Mouse (Mus musculus) myocyte (in vitro differentiated cells): ENCODE measurements around the gene Atrnl1. TPM values are rescaled to one million over a fixed set of nuclear protein-coding genes. Genes with fewer than 3 reads are reported as not detected.

Experiments
- H3K27me3 ChIP-seq: one replicate; pipeline ENCODE4 v1.6.1; 2011; ENCODE audit not compliant: control insufficient read depth, insufficient read depth, insufficient read length
- H3K36me3 ChIP-seq: one replicate; pipeline ENCODE4 v1.6.1; 2011; ENCODE audit not compliant: control insufficient read depth, insufficient read depth
- H3K4me2 ChIP-seq: one replicate; pipeline ENCODE4 v1.6.1; 2011; ENCODE audit warnings: low read depth, control low read depth
- H3K4me3 ChIP-seq: one replicate; pipeline ENCODE4 v1.5.1; 2011; ENCODE audit warnings: mild to moderate bottlenecking, control low read depth, moderate library complexity
- H3K79me2 ChIP-seq: one replicate; pipeline ENCODE4 v1.6.1; 2011; ENCODE audit not compliant: control insufficient read depth, insufficient read depth
- H3ac ChIP-seq: one replicate; pipeline ENCODE4 v1.6.1; 2011; ENCODE audit not compliant: control insufficient read depth, insufficient read length
- CEBPB ChIP-seq: IDR thresholded peaks from 2 replicates; pipeline ENCODE4 v1.6.1; 2011; ENCODE audit warnings: mild to moderate bottlenecking, moderate library complexity; ENCODE audit not compliant: poor library complexity, insufficient read depth, severe bottlenecking
- E2F4 ChIP-seq: IDR thresholded peaks from one replicate; pipeline ENCODE4 v1.6.1; 2011; ENCODE audit warnings: mild to moderate bottlenecking, control low read depth, moderate library complexity; ENCODE audit not compliant: insufficient read depth
- MAX ChIP-seq: IDR thresholded peaks from one replicate; pipeline ENCODE4 v1.6.1; 2011; ENCODE audit warnings: low read depth, mild to moderate bottlenecking, control low read depth
- MYOD1 ChIP-seq, 3 experiments: IDR thresholded peaks; one replicate each; pipeline ENCODE4 v1.6.1; 2011; ENCODE audit warnings: control low read depth in 2 of 3, low read depth in 2 of 3, mild to moderate bottlenecking in 2 of 3, moderate library complexity in 1 of 3; ENCODE audit not compliant: insufficient read length in 2 of 3, control insufficient read depth in 1 of 3
- MYOG ChIP-seq, 3 experiments: IDR thresholded peaks; one replicate each; pipeline ENCODE4 v1.6.1; 2011; ENCODE audit warnings: control low read depth in 2 of 3, low read depth in 2 of 3, mild to moderate bottlenecking in 2 of 3; ENCODE audit not compliant: insufficient read length in 2 of 3, control insufficient read depth in 1 of 3, insufficient read depth in 1 of 3
- POLR2A ChIP-seq: IDR thresholded peaks from one replicate; pipeline ENCODE4 v1.6.1; 2011; ENCODE audit warnings: low read depth, mild to moderate bottlenecking, control low read depth, moderate library complexity; ENCODE audit not compliant: insufficient read length
- POLR2AphosphoS2 ChIP-seq: IDR thresholded peaks from one replicate; pipeline ENCODE4 v1.6.1; 2011; ENCODE audit warnings: low read depth, control low read depth; ENCODE audit not compliant: insufficient read length
- REST ChIP-seq: IDR thresholded peaks from one replicate; pipeline ENCODE4 v1.6.1; 2011; ENCODE audit warnings: mild to moderate bottlenecking, control low read depth, moderate library complexity; ENCODE audit not compliant: insufficient read depth, insufficient read length
- SRF ChIP-seq: IDR thresholded peaks from one replicate; pipeline ENCODE4 v1.6.1; 2011; ENCODE audit warnings: low read depth; ENCODE audit not compliant: control insufficient read depth, insufficient read length
- TCF12 ChIP-seq: IDR thresholded peaks from one replicate; pipeline ENCODE4 v1.6.1; 2011; ENCODE audit warnings: mild to moderate bottlenecking, control low read depth; ENCODE audit not compliant: poor library complexity, insufficient read depth, severe bottlenecking
- TCF3 ChIP-seq: IDR thresholded peaks from one replicate; pipeline ENCODE4 v1.6.1; 2011; ENCODE audit warnings: low read depth, control low read depth; ENCODE audit not compliant: insufficient read length
- USF1 ChIP-seq: IDR thresholded peaks from one replicate; pipeline ENCODE4 v1.6.1; 2011; ENCODE audit warnings: low read depth, mild to moderate bottlenecking, control low read depth, moderate library complexity
- polyA plus RNA-seq: library from polyadenylated mRNA; unstranded; fragments of >200 nt; fragmentation: generic; extraction: Trizol; gene quantifications from one replicate; pipeline ENCODE4 v1.2.1, GENCODE M21; 2012; ENCODE audit warnings: missing spikeins

The Atrnl1 gene
- polyA plus RNA-seq, 1 experiment: 5.4 TPM

DNA sequence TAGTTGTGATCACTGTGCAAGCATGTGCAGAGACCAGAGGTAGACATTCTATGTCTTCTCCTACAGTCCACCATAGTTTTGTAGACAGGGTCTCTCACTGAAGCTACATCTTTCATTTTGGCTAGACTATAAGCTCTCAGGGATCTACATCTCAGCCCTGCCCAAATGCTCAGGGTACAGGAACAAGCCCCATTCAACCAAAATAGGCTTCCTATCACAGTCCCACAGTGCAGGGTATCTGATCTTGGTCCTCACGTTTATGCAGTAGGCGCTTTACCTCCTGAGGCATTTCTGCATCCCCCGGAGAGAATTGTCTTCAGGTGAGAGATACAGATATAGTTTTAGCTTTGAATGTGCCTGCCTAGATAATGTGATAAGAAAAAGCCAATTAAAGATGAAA lies 346.5 kb downstream of the Atrnl1 start:
- H3K27me3 ChIP-seq: no peaks in the 10 kb centered on the region
- no peak overlapping the region for H3K4me3 ChIP-seq
- H3K36me3 ChIP-seq: no peaks in the 10 kb centered on the region
- no peak overlapping the region for H3K4me2 ChIP-seq
- H3ac ChIP-seq: no peak overlapping the region
- TF ChIP-seq SRF (no peak), MAX (no peak), REST (no peak)
- H3K79me2 ChIP-seq: no peaks in the 10 kb centered on the region

DNA sequence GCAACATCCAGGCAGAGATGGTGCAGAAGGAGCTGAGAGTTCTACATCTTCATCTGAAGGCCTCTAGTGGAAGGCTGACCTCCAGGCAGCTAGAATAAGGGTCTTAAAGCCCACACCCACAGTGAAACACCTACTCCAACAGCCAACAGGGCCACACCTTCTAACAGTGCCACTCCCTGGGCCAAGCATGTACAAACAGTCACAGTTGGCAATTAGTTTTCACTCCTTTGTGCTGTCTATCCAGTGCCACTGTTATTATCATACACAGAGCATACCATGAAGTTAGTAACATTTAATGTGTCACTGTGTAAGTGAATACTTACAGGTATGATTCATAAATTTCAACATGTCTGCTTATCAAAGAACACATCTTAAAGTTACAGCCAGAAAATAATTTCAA lies 347.3 kb downstream of the Atrnl1 start:
- Histone ChIP-seq H3ac (no peak overlapping the region), H3K4me2 (no peak overlapping the region), H3K27me3 (no peaks in the 10 kb centered on the region), H3K79me2 (no peaks in the 10 kb centered on the region), H3K36me3 (no peaks in the 10 kb centered on the region), H3K4me3 (no peak overlapping the region)
- TF ChIP-seq TCF3 (no peak), TCF12 (no peak), CEBPB (no peak), POLR2AphosphoS2 (no peak), USF1 (no peak), POLR2A (no peak), E2F4 (no peak), MYOD1 (IDR thresholded peaks at IDR 0.05; ENCODE audit: control insufficient read depth in 1 of 3, insufficient read length in 2 of 3, low read depth in 2 of 3) (no peak), MAX (no peak), SRF (no peak)

DNA sequence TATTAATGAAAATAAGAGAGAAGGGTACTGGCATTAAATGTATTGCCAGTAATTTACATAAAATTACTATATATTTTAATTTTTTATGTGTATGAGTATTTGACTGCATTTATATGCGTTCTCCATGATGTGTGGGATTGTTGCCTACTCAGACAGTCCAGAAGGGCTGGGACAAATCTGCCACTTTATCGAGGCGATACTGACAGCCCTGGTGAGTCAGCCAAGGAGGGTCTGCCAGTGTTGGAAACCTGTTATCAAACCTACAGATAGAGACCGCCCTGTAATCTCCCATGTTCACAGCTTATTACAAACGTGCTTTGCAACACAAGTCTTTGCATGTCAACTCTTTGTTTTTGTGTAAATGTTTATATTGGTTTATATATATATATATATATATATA lies 347.9 kb downstream of the Atrnl1 start:
- TF ChIP-seq TCF12 (no peak), POLR2A (no peak), TCF3 (no peak), E2F4 (no peak), REST (no peak), CEBPB (no peak), POLR2AphosphoS2 (no peak)
- Histone ChIP-seq H3K27me3 (no peaks in the 10 kb centered on the region), H3K4me3 (no peak overlapping the region), H3K79me2 (no peaks in the 10 kb centered on the region), H3K4me2 (no peak overlapping the region), H3K36me3 (no peaks in the 10 kb centered on the region), H3ac (no peak overlapping the region)

DNA sequence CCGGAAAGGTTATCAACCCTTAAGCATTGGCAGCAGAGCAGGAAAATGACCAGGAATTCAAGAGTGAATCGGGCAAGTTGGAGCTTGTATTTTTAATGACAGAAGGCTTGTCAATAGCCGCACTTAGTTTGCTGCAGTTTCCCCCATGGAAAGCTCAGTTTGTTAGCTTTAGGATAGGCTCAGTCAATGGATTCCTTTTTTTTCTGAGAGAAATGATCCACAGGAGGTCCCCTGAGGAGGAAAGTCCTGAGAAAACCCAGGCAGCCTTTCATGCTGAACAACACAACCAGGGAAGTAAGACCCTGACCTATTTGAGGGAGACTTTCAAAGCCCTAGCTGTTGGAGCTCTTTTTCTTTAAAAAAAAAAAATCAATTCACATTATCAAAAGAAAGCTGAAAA lies 350.5 kb downstream of the Atrnl1 start:
- no peak for TF ChIP-seq REST
- TF ChIP-seq TCF12: no peak
- no peak for TF ChIP-seq TCF3
- no peak for TF ChIP-seq USF1
- TF ChIP-seq SRF: no peak
- TF ChIP-seq POLR2AphosphoS2: no peak
- no peak for TF ChIP-seq MAX
- no peak for TF ChIP-seq MYOG (IDR thresholded peaks at IDR 0.05; ENCODE audit: control insufficient read depth in 1 of 3, insufficient read depth in 1 of 3, insufficient read length in 2 of 3, low read depth in 2 of 3)
- TF ChIP-seq CEBPB: no peak
- TF ChIP-seq POLR2A: no peak
- no peak for TF ChIP-seq MYOD1 (IDR thresholded peaks at IDR 0.05; ENCODE audit: control insufficient read depth in 1 of 3, insufficient read length in 2 of 3, low read depth in 2 of 3)
- TF ChIP-seq E2F4: no peak
- no peaks in the 10 kb centered on the region for H3K36me3 ChIP-seq
- no peak overlapping the region for H3K4me2 ChIP-seq
- H3K27me3 ChIP-seq: no peaks in the 10 kb centered on the region
- H3K79me2 ChIP-seq: no peaks in the 10 kb centered on the region
- no peak overlapping the region for H3K4me3 ChIP-seq
- no peak overlapping the region for H3ac ChIP-seq

DNA sequence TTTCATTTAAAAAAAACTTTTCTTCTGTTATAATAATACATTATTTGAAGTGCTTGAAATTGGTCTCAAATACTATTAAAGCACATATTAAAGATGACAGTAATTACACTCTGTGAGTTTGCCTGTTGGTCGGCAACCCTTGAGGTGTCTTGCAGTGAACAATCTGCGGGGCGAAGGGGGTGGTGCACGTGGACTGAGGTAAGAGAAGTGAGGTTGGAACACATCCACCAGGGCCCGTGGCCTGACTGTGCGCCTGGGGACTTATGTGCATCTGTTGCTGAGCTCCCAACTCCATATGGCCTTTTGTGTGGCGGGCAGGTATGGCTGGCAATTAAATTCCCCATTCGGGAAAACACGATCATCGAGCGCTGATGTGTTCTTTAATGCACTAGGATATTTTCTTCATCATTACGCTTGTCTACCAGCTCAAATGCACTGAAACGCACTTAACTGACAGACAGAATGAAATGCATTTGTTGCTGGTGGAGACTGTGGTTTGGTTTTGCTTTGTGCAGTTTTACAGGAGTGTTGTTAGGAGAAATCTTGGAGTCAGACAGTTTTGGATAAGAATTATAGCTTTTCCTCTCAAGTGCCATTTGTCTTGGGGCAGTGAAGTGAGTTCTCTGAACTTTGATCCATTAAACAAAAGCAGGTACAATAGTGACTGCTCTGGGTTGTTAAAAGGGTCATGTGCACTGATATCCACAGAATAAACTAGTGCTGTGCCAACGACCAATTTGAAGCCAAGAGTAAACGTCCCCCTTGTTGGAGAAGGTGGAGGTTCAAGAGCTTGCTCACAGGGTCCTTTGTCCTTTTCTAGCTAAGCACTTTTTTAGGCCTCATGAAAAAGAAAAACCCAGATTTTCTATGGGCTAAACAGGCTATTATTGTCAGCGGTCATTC lies 351.2 kb downstream of the Atrnl1 start:
- H3K79me2 ChIP-seq: no peaks in the 10 kb centered on the region
- no peaks in the 10 kb centered on the region for H3K27me3 ChIP-seq
- no peak overlapping the region for H3K4me3 ChIP-seq
- no peak overlapping the region for H3ac ChIP-seq
- no peak overlapping the region for H3K4me2 ChIP-seq
- H3K36me3 ChIP-seq: no peaks in the 10 kb centered on the region
- TF ChIP-seq TCF12: no peak
- TF ChIP-seq SRF: no peak
- no peak for TF ChIP-seq REST
- no peak for TF ChIP-seq MAX
- TF ChIP-seq E2F4: no peak
- no peak for TF ChIP-seq CEBPB
- TF ChIP-seq MYOD1 (IDR thresholded peaks at IDR 0.05; ENCODE audit: control insufficient read depth in 1 of 3, insufficient read length in 2 of 3, low read depth in 2 of 3): no peak
- no peak for TF ChIP-seq POLR2A
- TF ChIP-seq POLR2AphosphoS2: no peak
- TF ChIP-seq USF1: no peak
